ENCODE assay signal across 8 mouse cellular contexts in the genomic region with DNA sequence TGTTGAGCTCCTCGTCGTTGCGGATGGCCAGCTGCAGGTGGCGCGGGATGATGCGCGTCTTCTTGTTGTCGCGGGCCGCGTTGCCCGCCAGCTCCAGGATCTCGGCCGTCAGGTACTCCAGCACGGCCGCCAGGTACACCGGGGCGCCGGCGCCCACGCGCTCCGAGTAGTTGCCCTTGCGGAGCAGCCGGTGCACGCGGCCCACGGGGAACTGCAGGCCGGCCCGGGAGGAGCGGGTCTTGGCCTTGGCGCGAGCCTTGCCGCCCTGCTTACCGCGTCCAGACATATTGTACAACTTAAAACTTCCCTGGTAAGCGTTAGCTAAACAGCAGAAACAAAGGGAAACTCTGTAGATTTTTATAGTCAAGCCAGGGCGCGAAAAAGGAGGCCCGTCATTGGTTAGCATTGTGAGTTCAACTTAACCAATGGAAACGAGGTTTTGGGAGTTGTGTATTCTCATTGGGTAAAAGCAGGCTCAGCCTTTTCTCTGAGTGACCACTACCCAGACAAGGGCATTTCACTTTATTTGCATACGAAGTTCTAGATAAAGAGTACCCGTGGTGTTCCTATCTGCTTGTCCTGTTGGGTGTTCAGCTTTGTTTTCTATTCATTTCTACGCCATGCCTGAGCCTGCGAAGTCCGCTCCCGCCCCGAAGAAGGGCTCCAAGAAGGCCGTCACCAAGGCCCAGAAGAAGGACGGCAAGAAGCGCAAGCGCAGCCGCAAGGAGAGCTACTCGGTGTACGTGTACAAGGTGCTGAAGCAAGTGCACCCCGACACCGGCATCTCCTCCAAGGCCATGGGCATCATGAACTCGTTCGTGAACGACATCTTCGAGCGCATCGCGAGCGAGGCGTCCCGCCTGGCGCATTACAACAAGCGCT. TPM values are rescaled to one million over a fixed set of nuclear protein-coding genes. Genes with fewer than 3 reads are reported as not detected.
DNase-seq lines count a peak whose midpoint lies in the region; ATAC-seq and TF ChIP-seq lines count a peak whose summit lies in the region.
"Not testable (repeated sequence)": the region's sequence is repeated elsewhere in the genome, so short reads cannot be mapped to it uniquely, and the experiment has no call there.

TSS of gene Hist1h2ah (minus strand) at position 302 of the 882 bp plus-strand sequence.
TSS of gene Hist1h2bk (plus strand) at position 604 of the 882 bp plus-strand sequence.

- H3K27me3 ChIP-seq in embryonic facial prominence, embryonic 14.5 days (replicated peaks; ENCODE audit: control insufficient read depth, insufficient read depth, low read length); heart, adult 2 months (ENCODE audit: control insufficient read depth, insufficient read depth, low read length); kidney, adult 2 months (replicated peaks; ENCODE audit: control insufficient read depth, insufficient read depth, low read length); limb, embryonic 11.5 days (ENCODE audit: control insufficient read depth, insufficient read depth, low read length); midbrain, embryonic 13.5 days; small intestine, adult 2 months (ENCODE audit: control insufficient read depth, insufficient read depth, low read length): not testable (repeated sequence)

- peak; percentile 94; the same call in 1 of the 2 replicates for TF ChIP-seq POLR2A in bone marrow, adult 2 months (IDR thresholded peaks at IDR 0.05; ENCODE audit: borderline replicate concordance, control insufficient read depth, low read depth, low read length)
- TF ChIP-seq POLR2A in heart, adult 2 months (IDR thresholded peaks at IDR 0.05; ENCODE audit: insufficient read depth, low read depth, low read length), result peak; percentile 70
- TF ChIP-seq POLR2A in kidney, adult 2 months (IDR thresholded peaks at IDR 0.05; ENCODE audit: low read depth, low read length), result not testable (repeated sequence)
- 0 out of 2 replicates have a peak, but pooled peaks have one; percentile 27 for TF ChIP-seq POLR2A in small intestine, adult 2 months (IDR thresholded peaks at IDR 0.05; ENCODE audit: low read depth, low read length)

- DNase-seq in 416B (ENCODE audit: low read depth), result peak; percentile 100
- DNase-seq in embryonic facial prominence, embryonic 14.5 days (ENCODE audit: low spot score), result peak; percentile 99
- DNase-seq in heart, adult 2 months, result peak; percentile 77 to 83
- DNase-seq in kidney, adult 2 months, result peak; percentile 95
- peak; percentile 89 for DNase-seq in limb, embryonic 11.5 days (ENCODE audit: low spot score)

- WGBS in bone marrow, adult 2 months, result under 1% methylated on average over 30 of the region's 69 CpGs
- 0% methylated on average over 20 of the region's 69 CpGs for WGBS in embryonic facial prominence, embryonic 14.5 days
- under 1% methylated on average over 30 of the region's 69 CpGs for WGBS in heart, adult 2 months
- WGBS in kidney, adult 2 months, result under 1% methylated on average over 33 of the region's 69 CpGs
- WGBS in limb, embryonic 11.5 days, result 0% methylated on average over 23 of the region's 69 CpGs
- under 1% methylated on average over 24 of the region's 69 CpGs for WGBS in midbrain, embryonic 13.5 days
- WGBS in small intestine, adult 2 months, result under 1% methylated on average over 31 of the region's 69 CpGs

- intact Hi-C loops in heart, adult 2 months (cut with DNase I), result loop anchor here (5.0 to 10.0 kb wide), 2 partner anchors 211 to 1662 kb away; partner anchors contain the start of genes Hist1h1t and Hist1h4c

- H3K4me1 ChIP-seq in bone marrow, adult 2 months (ENCODE audit: control insufficient read depth, insufficient read depth, low read length); heart, adult 2 months (ENCODE audit: control insufficient read depth, insufficient read depth, low read length); kidney, adult 2 months (ENCODE audit: control insufficient read depth, insufficient read depth, low read length); limb, embryonic 11.5 days (ENCODE audit: control insufficient read depth, insufficient read depth, low read length); small intestine, adult 2 months (ENCODE audit: control insufficient read depth, insufficient read depth, insufficient read length, low read length): not testable (repeated sequence)
- peaks cover 18% of the 10 kb centered on the region for H3K4me1 ChIP-seq in embryonic facial prominence, embryonic 14.5 days (ENCODE audit: control insufficient read depth, insufficient read depth, low read length)
- H3K4me1 ChIP-seq in midbrain, embryonic 13.5 days (replicated peaks), result peaks cover 27% of the 10 kb centered on the region

- not testable (repeated sequence) for TF ChIP-seq EP300 in heart, adult 2 months (IDR thresholded peaks at IDR 0.05; ENCODE audit: insufficient read depth, low read depth, low read length)

- peak within 1 kb of the TSS; percentile 64 for H3K4me2 ChIP-seq in embryonic facial prominence, embryonic 14.5 days (ENCODE audit: low read depth, low read length)
- H3K4me2 ChIP-seq in limb, embryonic 11.5 days (ENCODE audit: low read depth, severe bottlenecking), result peak within 1 kb of the TSS; percentile 62
- peak within 1 kb of the TSS; percentile 70 for H3K4me2 ChIP-seq in midbrain, embryonic 13.5 days (replicated peaks)

- H3K4me3 ChIP-seq in bone marrow, adult 2 months (replicated peaks; ENCODE audit: control insufficient read depth, low read depth, low read length), result peak within 1 kb of the TSS; percentile 73
- peak within 1 kb of the TSS; percentile 41 for H3K4me3 ChIP-seq in embryonic facial prominence, embryonic 14.5 days (ENCODE audit: low read depth, low read length)
- H3K4me3 ChIP-seq in heart, adult 2 months, result peak within 1 kb of the TSS; percentile 51
- peak within 1 kb of the TSS; percentile 69 for H3K4me3 ChIP-seq in kidney, adult 2 months (ENCODE audit: insufficient read depth, low read depth, low read length)
- H3K4me3 ChIP-seq in limb, embryonic 11.5 days (ENCODE audit: low read depth, low read length), result peak within 1 kb of the TSS; percentile 37
- peak within 1 kb of the TSS; percentile 43 for H3K4me3 ChIP-seq in midbrain, embryonic 13.5 days (replicated peaks)
- peak within 1 kb of the TSS; percentile 64 for H3K4me3 ChIP-seq in small intestine, adult 2 months (ENCODE audit: low read depth, low read length)

- TF ChIP-seq CTCF in bone marrow, adult 2 months (IDR thresholded peaks at IDR 0.05; ENCODE audit: control insufficient read depth, insufficient read depth, low read length); heart, adult 2 months (IDR thresholded peaks at IDR 0.05); kidney, adult 2 months (conservative IDR thresholded peaks at IDR 0.05; ENCODE audit: insufficient read depth, insufficient read length, low read depth, low read length); small intestine, adult 2 months (IDR thresholded peaks at IDR 0.05; ENCODE audit: extremely low read depth, insufficient read length, insufficient replicate concordance, low read depth, low read length): not testable (repeated sequence)

- H3K9me3 ChIP-seq in embryonic facial prominence, embryonic 14.5 days (ENCODE audit: control insufficient read depth, low read length); limb, embryonic 11.5 days (ENCODE audit: control insufficient read depth, low read length); midbrain, embryonic 13.5 days: not testable (repeated sequence)

- not testable (repeated sequence) for H3K36me3 ChIP-seq in embryonic facial prominence, embryonic 14.5 days (ENCODE audit: control insufficient read depth, insufficient read depth, low read length); heart, adult 2 months (ENCODE audit: control insufficient read depth, insufficient read depth, low read length); kidney, adult 2 months (ENCODE audit: control insufficient read depth, insufficient read depth, low read length); limb, embryonic 11.5 days (ENCODE audit: control insufficient read depth, insufficient read depth, low read length); midbrain, embryonic 13.5 days; small intestine, adult 2 months (ENCODE audit: control insufficient read depth, insufficient read depth, low read length)

- peak; percentile 97 for ATAC-seq in embryonic facial prominence, embryonic 14.5 days (ENCODE audit: low read depth)
- ATAC-seq in limb, embryonic 11.5 days (ENCODE audit: insufficient number of reproducible peaks, low FRiP score, low TSS enrichment, low read depth), result peak; percentile 98
- peak; percentile 98 for ATAC-seq in midbrain, embryonic 13.5 days

- not testable (repeated sequence) for H3K79me2 ChIP-seq in heart, adult 2 months (replicated peaks; ENCODE audit: control insufficient read depth, insufficient read depth, low read length)

- peak within 1 kb of the TSS; percentile 72 for H3K9ac ChIP-seq in embryonic facial prominence, embryonic 14.5 days (ENCODE audit: low read depth, low read length)
- H3K9ac ChIP-seq in heart, adult 2 months (ENCODE audit: low read depth, low read length), result peak within 1 kb of the TSS; percentile 58; the same call in 1 of the 2 replicates
- peak within 1 kb of the TSS; percentile 90 for H3K9ac ChIP-seq in limb, embryonic 11.5 days (ENCODE audit: low read length)
- peak within 1 kb of the TSS; percentile 57 for H3K9ac ChIP-seq in midbrain, embryonic 13.5 days (replicated peaks)

- peak within 1 kb of the TSS; percentile 95 for H3K27ac ChIP-seq in bone marrow, adult 2 months (ENCODE audit: control insufficient read depth, insufficient read depth, low read depth, low read length, poor library complexity)
- H3K27ac ChIP-seq in embryonic facial prominence, embryonic 14.5 days (replicated peaks; ENCODE audit: low read depth, low read length), result peak within 1 kb of the TSS; percentile 88
- not testable (repeated sequence) for H3K27ac ChIP-seq in heart, adult 2 months
- H3K27ac ChIP-seq in kidney, adult 2 months (ENCODE audit: insufficient read depth, low read depth, low read length), result peak within 1 kb of the TSS; percentile 96
- peak within 1 kb of the TSS; percentile 96 for H3K27ac ChIP-seq in limb, embryonic 11.5 days (replicated peaks; ENCODE audit: low read depth, low read length)
- H3K27ac ChIP-seq in midbrain, embryonic 13.5 days, result peak within 1 kb of the TSS; percentile 80
- H3K27ac ChIP-seq in small intestine, adult 2 months (ENCODE audit: insufficient read depth, low read depth, low read length), result peak within 1 kb of the TSS; percentile 58

RNA-seq across cellular contexts. Expression of gene Hist1h2ah, which starts in this region (rescaled TPM):
- polyA plus RNA-seq in bone marrow, adult 2 months (2011; ENCODE audit: insufficient read depth, insufficient read length, low replicate concordance, missing spikeins), result 31.8 and 40.4 TPM in 2 replicates
- 13.1 TPM in 1 of 2 replicates, not detected in the other for polyA plus RNA-seq in embryonic facial prominence, embryonic 14.5 days (2014; fragmentation: Nextera tagmentation; extraction: Ambion mirVana)
- 1 to 10 TPM; 8.1 to 10.0 TPM for total RNA-seq in heart, adult 2 months (2021)
- polyA plus RNA-seq in heart, adult 2 months (2012; rRNA removed), result 1.1 TPM in 1 of 2 replicates, not detected in the other
- polyA plus RNA-seq in kidney, adult 2 months (2012; rRNA removed), result 0.95 and 3.4 TPM in 2 replicates
- polyA plus RNA-seq in limb, embryonic 11.5 days (2014; fragmentation: Nextera tagmentation; extraction: Ambion mirVana), result 5.5 and 22.0 TPM in 2 replicates
- polyA plus RNA-seq in midbrain, embryonic 13.5 days (2015; fragmentation: Nextera tagmentation; extraction: Ambion mirVana), result 6.2 TPM in 1 of 2 replicates, not detected in the other
- 106 and 238 TPM in 2 replicates for polyA plus RNA-seq in small intestine, adult 2 months (2012; rRNA removed)

RNA-seq across cellular contexts. Expression of gene Hist1h2bk, which starts in this region (rescaled TPM):
- polyA plus RNA-seq in bone marrow, adult 2 months (2011; ENCODE audit: insufficient read depth, insufficient read length, low replicate concordance, missing spikeins), result 109 and 137 TPM in 2 replicates
- polyA plus RNA-seq in embryonic facial prominence, embryonic 14.5 days (2014; fragmentation: Nextera tagmentation; extraction: Ambion mirVana), result 3.9 and 6.6 TPM in 2 replicates
- 10 to 100 TPM in 1 of 2 experiments, 1 to 10 TPM in 1; 7.3 to 10.0 TPM for total RNA-seq in heart, adult 2 months (2021)
- polyA plus RNA-seq in heart, adult 2 months (2012; rRNA removed), result not detected in 2 replicates
- polyA plus RNA-seq in kidney, adult 2 months (2012; rRNA removed), result 4.2 and 6.0 TPM in 2 replicates
- polyA plus RNA-seq in limb, embryonic 11.5 days (2014; fragmentation: Nextera tagmentation; extraction: Ambion mirVana), result 13.8 and 14.0 TPM in 2 replicates
- polyA plus RNA-seq in midbrain, embryonic 13.5 days (2015; fragmentation: Nextera tagmentation; extraction: Ambion mirVana), result 4.0 and 5.5 TPM in 2 replicates
- 34.9 and 41.4 TPM in 2 replicates for polyA plus RNA-seq in small intestine, adult 2 months (2012; rRNA removed)
